Mouse (Mus musculus): Measurements from ENCODE around the gene Insyn1.

The Insyn1 gene

GRCm38 (mm10) chr9:58487076-58487475, 1.3 kb upstream of the Insyn1 start:
- DNase-seq (ENCODE audit: low spot score), result no peak

GRCm38 (mm10) chr9:58489133-58489864, 896 bp downstream of the Insyn1 start:
- DNase-seq (ENCODE audit: low spot score), result no peak

GRCm38 (mm10) chr9:58489865-58490165, 1.4 kb downstream of the Insyn1 start:
- no peak for DNase-seq (ENCODE audit: low spot score)

GRCm38 (mm10) chr9:58490391-58490790, 2.0 kb downstream of the Insyn1 start:
- no peak for DNase-seq (ENCODE audit: low spot score)

GRCm38 (mm10) chr9:58495035-58495434, 6.6 kb downstream of the Insyn1 start:
- no peak for DNase-seq (ENCODE audit: low spot score)

- DNase-seq (ENCODE audit: low spot score), result no peak
Measured at GRCm38 (mm10) chr9:58496470-58497182, 8.2 kb downstream of the Insyn1 start.

GRCm38 (mm10) chr9:58497942-58498341, 9.5 kb downstream of the Insyn1 start:
- no peak for DNase-seq (ENCODE audit: low spot score)

- no peak for DNase-seq (ENCODE audit: low spot score)
Measured at GRCm38 (mm10) chr9:58500946-58501345, 12.5 kb downstream of the Insyn1 start.

GRCm38 (mm10) chr9:58507216-58508005, 19.0 kb downstream of the Insyn1 start:
- no peak for DNase-seq (ENCODE audit: low spot score)

GRCm38 (mm10) chr9:58510452-58510851, 22.0 kb downstream of the Insyn1 start:
- no peak for DNase-seq (ENCODE audit: low spot score)

GRCm38 (mm10) chr9:58513749-58514148, 25.3 kb downstream of the Insyn1 start:
- DNase-seq (ENCODE audit: low spot score), result no peak

GRCm38 (mm10) chr9:58516480-58516879, 28.1 kb downstream of the Insyn1 start:
- DNase-seq (ENCODE audit: low spot score), result no peak

GRCm38 (mm10) chr9:58517866-58518750, 29.7 kb downstream of the Insyn1 start:
- no peak for DNase-seq (ENCODE audit: low spot score)

GRCm38 (mm10) chr9:58519953-58520352, 31.6 kb downstream of the Insyn1 start:
- DNase-seq (ENCODE audit: low spot score), result no peak

GRCm38 (mm10) chr9:58520816-58521581, 32.6 kb downstream of the Insyn1 start:
- no peak for DNase-seq (ENCODE audit: low spot score)

- no peak for DNase-seq (ENCODE audit: low spot score)
Measured at GRCm38 (mm10) chr9:58521883-58522423, 33.5 kb downstream of the Insyn1 start.

GRCm38 (mm10) chr9:58525108-58525507, 36.7 kb downstream of the Insyn1 start:
- no peak for DNase-seq (ENCODE audit: low spot score)

GRCm38 (mm10) chr9:58527841-58528240, 39.4 kb downstream of the Insyn1 start:
- no peak for DNase-seq (ENCODE audit: low spot score)

GRCm38 (mm10) chr9:58530407-58530806, 42.0 kb downstream of the Insyn1 start:
- no peak for DNase-seq (ENCODE audit: low spot score)

GRCm38 (mm10) chr9:58532236-58532635, 43.8 kb downstream of the Insyn1 start:
- no peak for DNase-seq (ENCODE audit: low spot score)

GRCm38 (mm10) chr9:58533322-58533721, 44.9 kb downstream of the Insyn1 start:
- no peak for DNase-seq (ENCODE audit: low spot score)
